Mouse (Mus musculus) liver, embryonic 13.5 days (tissue): ENCODE data around the gene Ttc21b. TPM values are rescaled to one million over a fixed set of nuclear protein-coding genes. Genes with fewer than 3 reads are reported as not detected.
A peak's percentile ranks its signal among the peaks of the same experiment; 100 is the strongest.

ENCODE experiments used
- ATAC-seq: fragments of 200-750 bp; cut with Nextera tagmentation; 2 replicates; pipeline ENCODE4 v1.8.0; 2017; ENCODE audit warnings: low read depth, mild to moderate bottlenecking, moderate number of reproducible peaks, moderate library complexity
- DNase-seq: peaks from one replicate; pipeline ENCODE4 v3.0.0; 2022
- H3K27ac ChIP-seq: fragments of 300-500 bp; sonication (generic); 2 replicates; pipeline ENCODE4 v1.5.1; 2015; ENCODE audit warnings: moderate library complexity, mild to moderate bottlenecking, inconsistent platforms
- H3K27me3 ChIP-seq: fragments of 300-500 bp; sonication (generic); 2 replicates; pipeline ENCODE4 v1.6.1; 2015; ENCODE audit warnings: mild to moderate bottlenecking, inconsistent platforms
- H3K36me3 ChIP-seq: fragments of 300-500 bp; sonication (generic); 2 replicates; pipeline ENCODE4 v1.6.1; 2015; ENCODE audit warnings: mild to moderate bottlenecking, inconsistent platforms
- H3K4me1 ChIP-seq: fragments of 300-500 bp; sonication (generic); replicated peaks from 2 replicates; pipeline ENCODE4 v1.6.1; 2015; ENCODE audit warnings: inconsistent platforms
- H3K4me2 ChIP-seq: fragments of 300-500 bp; sonication (generic); 2 replicates; pipeline ENCODE4 v1.6.1; 2015; ENCODE audit warnings: inconsistent platforms, mild to moderate bottlenecking, moderate library complexity
- H3K4me3 ChIP-seq: fragments of 300-500 bp; sonication (generic); replicated peaks from 2 replicates; pipeline ENCODE4 v1.5.1; 2015; ENCODE audit warnings: mild to moderate bottlenecking, inconsistent platforms
- H3K9ac ChIP-seq: fragments of 300-500 bp; sonication (generic); 2 replicates; pipeline ENCODE4 v1.6.1; 2015; ENCODE audit warnings: mild to moderate bottlenecking, inconsistent platforms
- H3K9me3 ChIP-seq: fragments of 300-500 bp; sonication (generic); replicated peaks from 2 replicates; pipeline ENCODE4 v1.6.1; 2016; ENCODE audit warnings: inconsistent platforms
- WGBS: fragments of 180-500 bp; shearing (Covaris S2); methylation state at CpG from one replicate; pipeline ENCODE4 v1.1.7; 2015; ENCODE audit not compliant: insufficient replicate concordance; 5-methylcytosine and 5-hydroxymethylcytosine counted together
- polyA plus RNA-seq: library from polyadenylated mRNA; unstranded; fragments of >200 nt; fragmentation: Nextera tagmentation; extraction: Ambion mirVana; gene quantifications from 2 replicates; pipeline ENCODE4 v1.2.1, GENCODE M21; 2015

The Ttc21b gene
- polyA plus RNA-seq, 1 experiment from 2014 or later: 1.7 TPM

- no peak for ATAC-seq
- H3K9ac ChIP-seq: no peak overlapping the region
- 84% methylated on average over 3 of the region's 3 CpGs for WGBS
Measured at GRCm38 (mm10) chr2:66171643-66172042, 84.8 kb downstream of the Ttc21b start.

GRCm38 (mm10) chr2:66170721-66171120 lies 85.7 kb downstream of the Ttc21b start:
- Histone ChIP-seq H3K4me1 (no peaks in the 10 kb centered on the region), H3K27ac (no peak overlapping the region), H3K36me3 (no peaks in the 10 kb centered on the region), H3K27me3 (no peaks in the 10 kb centered on the region), H3K9ac (no peak overlapping the region), H3K4me3 (no peak overlapping the region), H3K9me3 (no peaks in the 10 kb centered on the region), H3K4me2 (no peak overlapping the region)
- ATAC-seq (no peak), DNase-seq (no peak)
- WGBS: 53% methylated on average over 11 of the region's 11 CpGs

More at GRCm38 (mm10) chr2:66171643-66172042, 84.8 kb downstream of the Ttc21b start:
- Histone ChIP-seq H3K4me3 (no peak overlapping the region), H3K36me3 (no peaks in the 10 kb centered on the region), H3K9me3 (no peaks in the 10 kb centered on the region), H3K27ac (no peak overlapping the region), H3K27me3 (no peaks in the 10 kb centered on the region), H3K4me2 (no peak overlapping the region), H3K4me1 (no peaks in the 10 kb centered on the region)
- DNase-seq: no peak

DNA sequence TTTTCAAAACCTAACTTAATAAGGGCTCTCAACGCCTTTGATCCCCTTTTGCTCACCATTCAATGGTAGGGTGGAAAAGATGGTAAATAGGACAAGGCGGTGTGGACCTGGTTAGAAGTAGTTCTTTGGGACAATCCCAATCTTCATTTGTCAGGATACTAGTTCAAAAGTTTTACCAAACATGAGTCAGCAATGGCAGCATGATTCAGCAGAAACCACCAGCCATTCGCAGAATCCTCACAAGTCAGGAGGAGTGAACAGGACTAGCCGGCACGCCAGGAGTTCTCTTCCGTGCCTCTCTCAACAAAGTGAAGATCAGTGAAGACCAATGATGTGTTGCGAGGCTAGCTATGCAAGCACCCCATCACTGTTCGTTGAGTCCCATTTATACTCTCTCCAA lies 91.4 kb downstream of the Ttc21b start:
- peak; percentile 16 for DNase-seq
- Histone ChIP-seq H3K27me3 (no peaks in the 10 kb centered on the region), H3K4me3 (no peak overlapping the region), H3K27ac (no peak overlapping the region), H3K36me3 (no peaks in the 10 kb centered on the region), H3K9me3 (no peaks in the 10 kb centered on the region), H3K4me1 (no peaks in the 10 kb centered on the region), H3K9ac (no peak overlapping the region), H3K4me2 (no peak overlapping the region)
- WGBS: 72% methylated on average over 8 of the region's 8 CpGs
- ATAC-seq: no peak

GRCm38 (mm10) chr2:66158140-66158915 lies 98.1 kb downstream of the Ttc21b start:
- Histone ChIP-seq H3K27ac (no peak overlapping the region), H3K9ac (no peak overlapping the region), H3K4me3 (no peak overlapping the region), H3K9me3 (no peaks in the 10 kb centered on the region), H3K4me1 (no peaks in the 10 kb centered on the region), H3K36me3 (no peaks in the 10 kb centered on the region), H3K4me2 (no peak overlapping the region), H3K27me3 (no peaks in the 10 kb centered on the region)
- WGBS: 42% methylated on average over 7 of the region's 7 CpGs
- ATAC-seq (no peak), DNase-seq (no peak)

DNA sequence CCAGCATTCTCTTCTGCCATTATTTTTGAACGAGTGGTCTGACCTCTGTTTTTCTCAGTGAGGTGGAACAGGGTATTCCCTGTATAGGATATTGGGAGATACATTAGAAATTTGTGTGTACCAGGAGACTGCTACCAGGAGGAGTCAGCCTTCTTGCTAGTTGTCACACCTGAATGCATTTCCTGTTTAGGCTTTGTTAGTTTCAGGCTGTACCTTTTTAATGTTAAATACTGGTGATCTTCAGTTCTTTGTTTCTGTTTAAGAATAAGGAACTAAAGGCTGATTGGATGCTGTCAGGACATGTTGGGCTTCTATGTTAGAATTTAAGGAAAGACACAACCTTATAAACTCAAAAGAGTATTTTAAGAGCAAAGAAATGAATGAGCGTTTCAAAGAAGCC lies 105.0 kb downstream of the Ttc21b start:
- Histone ChIP-seq H3K36me3 (no peaks in the 10 kb centered on the region), H3K27me3 (no peaks in the 10 kb centered on the region), H3K27ac (no peak overlapping the region), H3K9me3 (no peaks in the 10 kb centered on the region), H3K4me2 (no peak overlapping the region), H3K9ac (no peak overlapping the region), H3K4me3 (no peak overlapping the region), H3K4me1 (no peaks in the 10 kb centered on the region)
- ATAC-seq: no peak
- WGBS: 47% methylated on average over 2 of the region's 2 CpGs
- no peak for DNase-seq

GRCm38 (mm10) chr2:66150531-66150930 lies 105.9 kb downstream of the Ttc21b start:
- no peak overlapping the region for H3K4me3 ChIP-seq
- WGBS: 50% methylated on average over 3 of the region's 3 CpGs
- ATAC-seq (no peak), DNase-seq (no peak)
- H3K4me1 ChIP-seq: no peaks in the 10 kb centered on the region
- H3K27ac ChIP-seq: no peak overlapping the region
- H3K9ac ChIP-seq: no peak overlapping the region
- H3K27me3 ChIP-seq: no peaks in the 10 kb centered on the region
- H3K36me3 ChIP-seq: no peaks in the 10 kb centered on the region
- H3K4me2 ChIP-seq: no peak overlapping the region
- no peaks in the 10 kb centered on the region for H3K9me3 ChIP-seq

- Histone ChIP-seq H3K9ac (no peak overlapping the region), H3K4me2 (no peak overlapping the region), H3K27ac (no peak overlapping the region), H3K4me1 (no peaks in the 10 kb centered on the region), H3K36me3 (no peaks in the 10 kb centered on the region), H3K9me3 (no peaks in the 10 kb centered on the region), H3K27me3 (no peaks in the 10 kb centered on the region), H3K4me3 (no peak overlapping the region)
- ATAC-seq (no peak), DNase-seq (no peak)
- WGBS: 57% methylated on average over 10 of the region's 10 CpGs
Measured at GRCm38 (mm10) chr2:66148654-66149230, 107.7 kb downstream of the Ttc21b start.

DNA sequence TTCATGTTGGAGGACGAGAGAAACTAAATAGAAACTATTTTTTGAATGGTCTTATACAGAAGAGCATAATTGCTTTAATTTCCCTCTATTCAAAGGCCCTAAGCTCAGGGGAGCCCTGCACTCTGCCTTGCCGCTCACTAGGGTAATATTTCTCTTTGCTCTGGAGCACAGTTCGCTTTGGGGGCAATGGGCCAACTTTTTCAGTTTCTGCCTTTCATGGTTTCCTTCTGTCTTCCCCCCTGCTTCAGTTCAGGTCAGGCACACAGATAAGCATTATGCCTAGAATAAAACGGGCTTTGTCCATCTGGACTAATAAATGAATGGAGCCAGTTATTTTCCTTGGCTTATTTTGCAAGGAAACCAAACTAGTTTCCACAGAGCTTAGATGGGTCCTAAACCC lies 109.9 kb downstream of the Ttc21b start:
- Histone ChIP-seq H3K4me3 (no peak overlapping the region), H3K27me3 (no peaks in the 10 kb centered on the region), H3K27ac (no peak overlapping the region), H3K36me3 (no peaks in the 10 kb centered on the region), H3K9me3 (no peaks in the 10 kb centered on the region), H3K9ac (no peak overlapping the region), H3K4me2 (no peak overlapping the region), H3K4me1 (no peaks in the 10 kb centered on the region)
- no peak for DNase-seq
- no peak for ATAC-seq
- 57% methylated on average over 4 of the region's 4 CpGs for WGBS

DNA sequence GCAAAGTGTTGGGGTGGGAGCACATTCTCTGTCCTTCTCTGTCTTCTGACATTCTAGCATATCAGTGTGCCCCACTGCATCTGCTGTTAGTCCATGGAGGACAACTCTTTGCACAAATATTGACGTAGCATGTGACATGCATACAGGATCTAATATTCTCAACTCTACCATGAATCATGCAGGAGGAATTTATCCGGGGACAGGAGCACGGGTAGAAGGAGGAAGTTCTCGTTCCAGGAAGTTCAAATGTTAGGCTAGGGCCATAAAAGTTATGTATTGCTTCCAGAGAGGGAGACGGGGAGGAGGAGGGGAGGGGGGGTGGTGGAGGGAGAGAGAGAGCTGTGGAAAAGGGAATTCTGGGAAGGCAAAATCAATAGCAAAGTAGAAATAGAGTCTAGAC lies 111.6 kb downstream of the Ttc21b start:
- Histone ChIP-seq H3K4me2 (no peak overlapping the region), H3K36me3 (no peaks in the 10 kb centered on the region)
- no peak for ATAC-seq

GRCm38 (mm10) chr2:66143284-66143683 lies 113.1 kb downstream of the Ttc21b start:
- ATAC-seq: no peak
- no peak overlapping the region for H3K27ac ChIP-seq
- WGBS: 69% methylated on average over 4 of the region's 4 CpGs

More for the DNA sequence above, 111.6 kb downstream of the Ttc21b start:
- Histone ChIP-seq H3K4me1 (no peaks in the 10 kb centered on the region), H3K27me3 (no peaks in the 10 kb centered on the region), H3K4me3 (no peak overlapping the region), H3K9ac (no peak overlapping the region), H3K27ac (no peak overlapping the region), H3K9me3 (no peaks in the 10 kb centered on the region)
- DNase-seq: no peak
- WGBS: 22% methylated on average over 5 of the region's 5 CpGs

DNA sequence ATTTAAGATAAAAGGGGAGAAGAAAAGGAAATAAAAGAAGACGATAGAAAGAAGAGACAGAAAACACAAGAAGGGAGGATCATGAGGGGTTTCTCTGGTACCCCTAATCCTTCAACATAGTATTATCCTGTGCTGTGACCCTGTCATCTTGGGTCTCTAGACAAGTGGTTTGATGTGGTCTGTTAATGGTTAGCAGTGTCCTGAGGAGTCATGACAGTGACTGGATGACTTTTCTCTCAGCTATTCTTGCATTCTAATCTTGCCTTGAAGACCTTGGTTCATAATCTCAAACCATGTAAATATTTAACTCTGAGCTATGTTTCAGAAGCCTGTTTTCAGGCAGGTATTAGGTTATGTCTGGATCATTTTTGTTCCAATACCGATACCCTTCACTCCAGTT lies 113.7 kb downstream of the Ttc21b start:
- H3K27ac ChIP-seq: no peak overlapping the region
- H3K36me3 ChIP-seq: no peaks in the 10 kb centered on the region
- no peaks in the 10 kb centered on the region for H3K4me1 ChIP-seq
- H3K9ac ChIP-seq: no peak overlapping the region
- H3K9me3 ChIP-seq: no peaks in the 10 kb centered on the region
- H3K4me3 ChIP-seq: no peak overlapping the region
- ATAC-seq (no peak), DNase-seq (no peak)
- 57% methylated on average over 2 of the region's 2 CpGs for WGBS
- no peaks in the 10 kb centered on the region for H3K27me3 ChIP-seq
- H3K4me2 ChIP-seq: no peak overlapping the region

More at GRCm38 (mm10) chr2:66143284-66143683, 113.1 kb downstream of the Ttc21b start:
- DNase-seq: no peak
- Histone ChIP-seq H3K36me3 (no peaks in the 10 kb centered on the region), H3K4me1 (no peaks in the 10 kb centered on the region), H3K4me2 (no peak overlapping the region), H3K9me3 (no peaks in the 10 kb centered on the region), H3K4me3 (no peak overlapping the region), H3K9ac (no peak overlapping the region), H3K27me3 (no peaks in the 10 kb centered on the region)

DNA sequence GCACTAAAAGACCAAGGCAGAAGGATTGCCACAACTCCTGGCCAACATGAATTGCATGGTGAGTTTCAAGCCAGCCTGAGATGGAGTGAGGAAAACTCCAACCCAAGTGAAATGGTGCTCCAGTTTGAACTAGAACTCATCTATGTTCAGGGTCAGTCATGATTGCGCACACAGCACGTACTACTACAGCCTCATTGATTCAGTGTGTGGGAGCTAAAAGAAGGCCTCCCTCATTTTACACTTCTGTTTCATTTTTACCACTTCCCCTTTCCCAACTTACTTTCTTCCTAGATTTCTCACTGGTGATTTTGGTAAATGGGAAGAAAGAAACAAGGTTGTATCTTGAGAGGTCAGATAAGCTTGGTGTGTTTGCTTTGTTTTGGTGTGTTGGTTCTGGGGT lies 114.1 kb downstream of the Ttc21b start:
- 62% methylated on average over 2 of the region's 2 CpGs for WGBS
- H3K27ac ChIP-seq: no peak overlapping the region
- no peak overlapping the region for H3K9ac ChIP-seq

More for the DNA sequence above, 114.1 kb downstream of the Ttc21b start:
- Histone ChIP-seq H3K4me2 (no peak overlapping the region), H3K27me3 (no peaks in the 10 kb centered on the region), H3K4me3 (no peak overlapping the region), H3K4me1 (no peaks in the 10 kb centered on the region), H3K36me3 (no peaks in the 10 kb centered on the region), H3K9me3 (no peaks in the 10 kb centered on the region)
- ATAC-seq (no peak), DNase-seq (no peak)
